Mouse (Mus musculus) thymus, adult 2 months (tissue): ENCODE measurements at regions not wholly inside any gene's neighbourhood (a gene's known extent, or its start where the extent isn't known, plus 50 kb on each side); places are given as distances from the start of the nearest gene placed in this dataset.

Experiments
- DNase-seq: peaks from one replicate; pipeline ENCODE4 v3.0.0; 2021
- H3K27ac ChIP-seq: fragments of 200-500 bp; 2 replicates; pipeline ENCODE4 v1.5.1; 2012; ENCODE audit warnings: low read length, control low read depth; ENCODE audit not compliant: control insufficient read depth, insufficient read depth
- H3K27me3 ChIP-seq: fragments of 200-500 bp; 2 replicates; pipeline ENCODE4 v1.6.1; 2012; ENCODE audit warnings: mild to moderate bottlenecking, low read length, moderate library complexity, mixed read lengths; ENCODE audit not compliant: control insufficient read depth, insufficient read depth
- H3K36me3 ChIP-seq: fragments of 200-500 bp; 2 replicates; pipeline ENCODE4 v1.6.1; 2012; ENCODE audit warnings: mild to moderate bottlenecking, low read length, moderate library complexity; ENCODE audit not compliant: control insufficient read depth, insufficient read depth
- H3K4me1 ChIP-seq: fragments of 200-500 bp; replicated peaks from 2 replicates; pipeline ENCODE4 v1.6.1; 2012; ENCODE audit warnings: low read length; ENCODE audit not compliant: control insufficient read depth, insufficient read depth
- H3K4me3 ChIP-seq: fragments of 200-500 bp; 2 replicates; pipeline ENCODE4 v1.5.1; 2012; ENCODE audit warnings: mild to moderate bottlenecking, low read length, control low read depth, moderate library complexity; ENCODE audit not compliant: control insufficient read depth, insufficient read depth
- CTCF ChIP-seq: fragments of 200-500 bp; IDR thresholded peaks from 2 replicates; pipeline ENCODE4 v1.5.1; 2012; ENCODE audit warnings: mild to moderate bottlenecking, control low read depth, low read length, moderate library complexity, borderline replicate concordance; ENCODE audit not compliant: control insufficient read depth, poor library complexity, insufficient read depth; ENCODE audit errors: extremely low read depth
- POLR2A ChIP-seq: fragments of 200-500 bp; IDR thresholded peaks from 2 replicates; pipeline ENCODE4 v1.6.1; 2012; ENCODE audit warnings: mild to moderate bottlenecking, low read length, control low read depth, moderate library complexity; ENCODE audit not compliant: control insufficient read depth, poor library complexity, insufficient read depth; ENCODE audit errors: extremely low read depth
- WGBS: fragments of 180-500 bp; shearing (Covaris S2); methylation state at CpG from one replicate; pipeline ENCODE4 v1.1.7; 2018; 5-methylcytosine and 5-hydroxymethylcytosine counted together

- no peaks in the 10 kb centered on the region for H3K36me3 ChIP-seq
- no peaks in the 10 kb centered on the region for H3K4me1 ChIP-seq
- no peak overlapping the region for H3K27ac ChIP-seq
- DNase-seq = no peak
- 85% methylated on average over 3 of the region's 3 CpGs for WGBS
- TF ChIP-seq CTCF = no peak
- no peak for TF ChIP-seq POLR2A
- H3K27me3 ChIP-seq = no peaks in the 10 kb centered on the region
- no peak overlapping the region for H3K4me3 ChIP-seq
Observed at GRCm38 (mm10) chr2:50667180-50667579, 370.6 kb upstream of the Mmadhc start.

GRCm38 (mm10) chr2:50662504-50662903, 365.9 kb upstream of the Mmadhc start:
- no peak overlapping the region for H3K4me3 ChIP-seq
- H3K4me1 ChIP-seq = no peaks in the 10 kb centered on the region
- no peaks in the 10 kb centered on the region for H3K27me3 ChIP-seq
- TF ChIP-seq POLR2A = no peak
- TF ChIP-seq CTCF = no peak
- no peaks in the 10 kb centered on the region for H3K36me3 ChIP-seq
- H3K27ac ChIP-seq = no peak overlapping the region
- WGBS = 75% methylated on average over 1 of the region's 1 CpGs
- DNase-seq = no peak

GRCm38 (mm10) chr2:50660000-50660399, 363.4 kb upstream of the Mmadhc start:
- H3K4me3 ChIP-seq = no peak overlapping the region
- WGBS = 67% methylated on average over 2 of the region's 2 CpGs
- H3K27me3 ChIP-seq = no peaks in the 10 kb centered on the region
- no peaks in the 10 kb centered on the region for H3K4me1 ChIP-seq
- no peak for DNase-seq
- no peaks in the 10 kb centered on the region for H3K36me3 ChIP-seq
- TF ChIP-seq CTCF = no peak
- H3K27ac ChIP-seq = no peak overlapping the region

- DNase-seq = no peak
- Histone ChIP-seq H3K27ac (no peak overlapping the region), H3K36me3 (no peaks in the 10 kb centered on the region), H3K27me3 (no peaks in the 10 kb centered on the region), H3K4me3 (no peak overlapping the region), H3K4me1 (no peaks in the 10 kb centered on the region)
- no peak for TF ChIP-seq CTCF
- no peak for TF ChIP-seq POLR2A
- WGBS = 96% methylated on average over 7 of the region's 7 CpGs
Observed at GRCm38 (mm10) chr2:50657826-50658225, 361.2 kb upstream of the Mmadhc start.

GRCm38 (mm10) chr2:50656351-50656750, 359.8 kb upstream of the Mmadhc start:
- Histone ChIP-seq H3K27me3 (no peaks in the 10 kb centered on the region), H3K27ac (no peak overlapping the region), H3K4me1 (no peaks in the 10 kb centered on the region), H3K4me3 (no peak overlapping the region), H3K36me3 (no peaks in the 10 kb centered on the region)
- TF ChIP-seq CTCF = no peak
- no peak for TF ChIP-seq POLR2A
- 86% methylated on average over 6 of the region's 6 CpGs for WGBS
- no peak for DNase-seq

- no peaks in the 10 kb centered on the region for H3K36me3 ChIP-seq
- 93% methylated on average over 7 of the region's 7 CpGs for WGBS
- H3K4me1 ChIP-seq = no peaks in the 10 kb centered on the region
- no peak overlapping the region for H3K27ac ChIP-seq
- H3K4me3 ChIP-seq = no peak overlapping the region
- TF ChIP-seq POLR2A (no peak), CTCF (no peak)
- no peak for DNase-seq
- H3K27me3 ChIP-seq = no peaks in the 10 kb centered on the region
Observed at GRCm38 (mm10) chr2:50654953-50655324, 358.3 kb upstream of the Mmadhc start.

GRCm38 (mm10) chr2:50654221-50654952, 357.8 kb upstream of the Mmadhc start:
- WGBS = 91% methylated on average over 8 of the region's 8 CpGs
- TF ChIP-seq CTCF (no peak), POLR2A (no peak)
- H3K27ac ChIP-seq = no peak overlapping the region
- no peaks in the 10 kb centered on the region for H3K4me1 ChIP-seq
- no peaks in the 10 kb centered on the region for H3K36me3 ChIP-seq
- no peak overlapping the region for H3K4me3 ChIP-seq
- H3K27me3 ChIP-seq = no peaks in the 10 kb centered on the region
- DNase-seq = no peak
